Mouse (Mus musculus): ENCODE data around the gene Opcml.

Gene Opcml

DNA sequence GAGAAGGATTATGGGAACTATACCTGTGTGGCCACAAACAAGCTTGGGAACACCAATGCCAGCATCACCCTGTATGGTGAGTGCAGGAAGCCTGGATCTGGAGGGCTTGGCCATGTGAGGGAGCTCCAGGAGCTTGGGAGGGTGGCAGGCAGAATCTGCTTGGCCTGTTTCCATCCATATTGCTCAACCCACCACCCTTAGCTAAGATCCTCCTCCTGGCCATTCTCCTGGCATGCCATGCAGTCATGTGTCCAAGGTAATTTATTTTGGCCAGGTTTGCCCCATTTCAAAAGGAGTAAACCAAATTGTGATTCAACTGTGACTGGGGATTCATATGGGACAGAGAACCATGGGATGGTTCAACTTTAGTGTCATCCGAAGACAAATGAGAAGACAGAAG lies 1112.7 kb downstream of the Opcml start:
- no peak for DNase-seq (ENCODE audit: low read depth, low spot score)

DNA sequence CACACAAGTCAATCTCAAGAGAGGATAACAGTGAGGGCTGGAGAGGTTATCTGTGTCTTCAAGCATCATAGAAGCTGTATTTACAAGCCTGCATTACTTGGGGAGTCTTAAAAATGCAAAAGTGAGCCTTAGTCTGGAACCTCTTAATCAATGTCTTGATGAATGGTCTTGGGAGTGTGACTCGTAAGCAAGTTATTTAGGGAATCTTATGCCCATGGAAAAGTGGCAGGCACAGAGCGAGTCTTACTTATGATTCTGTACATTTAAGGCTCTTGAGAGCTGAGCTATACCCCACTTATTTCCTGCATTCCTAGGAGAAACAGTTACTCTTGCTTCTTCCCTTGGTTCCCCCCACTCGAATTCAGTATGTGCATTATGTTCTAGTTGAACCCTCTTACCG lies 1119.2 kb downstream of the Opcml start:
- no peak for DNase-seq (ENCODE audit: low read depth, low spot score)

DNA sequence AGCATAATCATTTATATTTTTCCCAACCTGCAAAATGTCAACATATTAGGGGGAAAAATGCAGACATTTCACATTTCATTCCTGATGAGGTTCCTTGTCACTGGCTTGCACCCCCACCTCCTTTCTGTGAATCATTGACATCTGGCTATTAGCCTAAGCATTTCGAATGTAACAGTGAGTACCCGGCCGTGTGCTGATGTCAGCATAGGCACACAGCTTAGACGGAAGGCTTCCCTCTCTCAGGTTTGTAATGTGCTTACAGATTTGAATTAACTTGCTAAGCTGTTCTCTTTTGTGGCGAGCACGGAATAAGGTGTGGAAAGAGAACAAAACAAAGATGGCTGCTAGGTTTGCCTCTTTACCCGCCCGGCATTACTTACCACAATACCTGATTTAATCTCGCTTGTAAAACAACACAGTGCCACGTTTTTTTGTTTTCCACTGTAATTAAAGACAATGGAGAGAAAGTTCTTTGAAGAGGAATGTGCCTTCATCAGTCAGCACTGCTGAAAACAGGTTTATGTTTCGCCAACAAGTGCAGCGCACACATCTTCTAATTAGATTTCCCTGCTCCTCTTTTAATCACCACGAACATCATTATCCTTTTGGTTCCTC lies 1121.1 kb downstream of the Opcml start:
- DNase-seq (ENCODE audit: low read depth, low spot score): peak; percentile 1

DNA sequence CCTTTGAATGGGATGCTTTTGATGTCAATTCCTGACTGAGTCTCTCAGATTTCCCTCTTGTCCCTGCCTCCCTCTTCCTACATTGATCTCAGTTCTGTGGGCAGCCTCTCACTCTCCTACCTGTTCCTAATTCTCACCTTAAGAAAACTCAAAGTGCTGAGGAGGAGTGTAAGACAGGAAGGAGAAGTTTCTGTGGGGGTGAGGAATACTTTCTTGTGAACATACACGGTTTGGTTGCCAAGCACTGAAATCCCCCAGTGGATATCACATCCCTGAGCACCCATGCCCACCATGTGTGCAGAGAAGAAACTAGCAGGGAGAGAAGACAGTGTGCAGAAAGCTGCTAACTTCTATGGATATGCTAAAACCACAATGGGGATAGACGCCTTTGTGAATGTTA lies 1141.5 kb downstream of the Opcml start:
- no peak for DNase-seq (ENCODE audit: low read depth, low spot score)

DNA sequence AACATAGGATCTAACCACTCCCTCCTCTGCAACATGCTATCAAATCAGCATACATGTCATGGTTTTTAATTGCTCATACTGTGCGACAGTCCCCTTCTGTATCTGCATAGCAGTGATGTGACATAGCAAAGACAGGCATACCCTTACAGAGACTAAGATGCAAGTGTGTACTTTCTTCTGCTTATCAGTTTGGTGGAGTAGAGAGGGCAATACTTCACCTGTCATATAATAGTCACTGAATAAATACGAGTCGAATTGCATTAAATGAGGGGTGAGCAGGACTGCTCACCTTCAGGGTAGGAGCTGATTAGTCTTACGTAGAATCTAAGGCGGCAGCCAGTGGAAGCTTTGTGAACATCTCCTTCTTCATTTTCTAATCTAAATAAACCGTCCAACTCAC lies 1146.6 kb downstream of the Opcml start:
- DNase-seq (ENCODE audit: low read depth, low spot score): no peak

DNA sequence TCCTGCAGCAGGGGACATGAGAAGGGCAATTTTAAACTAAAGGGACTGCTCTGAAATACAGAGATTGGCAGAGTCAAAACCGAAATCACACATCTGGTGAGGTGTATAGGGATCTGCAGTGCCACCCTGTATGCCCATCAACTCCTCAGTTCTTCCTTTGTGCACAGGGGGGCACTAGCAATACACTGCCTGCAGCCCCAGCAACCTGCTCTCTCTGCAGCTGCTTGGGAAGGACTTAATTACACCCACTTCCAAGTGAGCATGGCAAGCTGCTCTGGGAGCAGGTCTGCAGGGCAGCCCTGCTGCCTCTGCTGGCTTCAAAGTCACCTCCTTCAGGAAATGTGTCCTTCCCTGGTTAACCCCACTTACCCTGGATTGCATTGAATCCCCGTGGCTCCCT lies 1147.4 kb downstream of the Opcml start:
- DNase-seq (ENCODE audit: low read depth, low spot score): no peak

DNA sequence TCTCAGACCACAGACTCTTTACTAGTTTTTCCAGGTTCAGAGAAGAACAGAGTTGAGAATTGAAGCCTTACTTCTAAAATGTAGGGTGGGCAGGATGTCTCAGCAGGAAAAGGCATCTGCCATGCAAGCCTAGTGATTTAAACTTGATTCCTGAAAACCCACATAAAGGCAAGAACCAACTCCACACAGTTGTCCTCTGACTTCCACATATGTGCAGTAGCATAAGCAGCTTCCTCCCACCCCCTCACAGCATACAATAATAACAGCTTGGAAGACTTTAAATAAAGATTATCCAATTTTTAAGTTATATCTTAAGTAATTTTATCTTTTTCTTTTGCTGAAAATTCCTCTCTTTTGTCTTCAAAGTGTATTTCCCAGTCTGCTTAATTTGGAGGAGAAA lies 1150.3 kb downstream of the Opcml start:
- DNase-seq (ENCODE audit: low read depth, low spot score): no peak

DNA sequence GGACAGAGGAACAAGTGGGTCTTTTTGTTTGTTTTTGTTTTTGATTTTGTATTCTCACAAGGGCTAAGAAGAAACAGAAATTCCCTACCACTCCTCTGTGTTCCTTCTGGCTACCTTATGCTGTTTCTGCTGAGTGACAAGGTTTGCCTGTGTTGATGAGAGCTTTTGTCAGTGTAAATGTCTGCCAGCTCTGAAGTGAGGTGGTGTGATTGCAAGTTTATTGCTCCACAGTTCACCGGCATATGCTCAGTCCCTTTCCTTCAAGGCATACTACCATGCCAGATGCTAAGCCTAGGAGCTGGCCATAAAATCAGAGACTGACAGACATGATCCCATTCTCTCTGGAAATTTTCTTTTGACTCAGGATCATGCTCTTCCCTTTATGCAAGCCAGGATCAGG lies 1178.9 kb downstream of the Opcml start:
- DNase-seq (ENCODE audit: low read depth, low spot score): no peak

Measured in R1 (cell line).